Mouse (Mus musculus) CH12.LX (cell line): ENCODE results near the gene Nlgn1. TPM values are rescaled to one million over a fixed set of nuclear protein-coding genes. Genes with fewer than 3 reads are reported as not detected.

ENCODE experiments used
- DNase-seq: peaks from one replicate; pipeline ENCODE4 v3.0.0-alpha.2; 2013; ENCODE audit errors: extremely low read depth
- H3K27ac ChIP-seq: 2 replicates; pipeline ENCODE4 v1.5.1; 2012; ENCODE audit warnings: low read depth, mild to moderate bottlenecking, control low read depth, moderate library complexity; ENCODE audit not compliant: insufficient read depth
- H3K27me3 ChIP-seq: replicated peaks from 2 replicates; pipeline ENCODE3; 2012; ENCODE audit warnings: inconsistent platforms
- H3K36me3 ChIP-seq, 2 experiments: replicated peaks in 1 of 2; 2 replicates each; pipeline versions ENCODE3 to v1.6.1; 2012; ENCODE audit warnings: inconsistent platforms in 1 of 2, low read length in 1 of 2, mild to moderate bottlenecking in 1 of 2, mixed read lengths in 1 of 2, moderate library complexity in 1 of 2; ENCODE audit not compliant: control insufficient read depth in 1 of 2, insufficient read depth in 1 of 2
- H3K4me1 ChIP-seq, 2 experiments: 2 replicates each; pipeline ENCODE4 v1.6.1; 2012; ENCODE audit warnings: inconsistent platforms in 1 of 2, moderate library complexity in 1 of 2; ENCODE audit not compliant: insufficient read depth in 2 of 2, control insufficient read depth in 1 of 2
- H3K4me2 ChIP-seq: 2 replicates; pipeline ENCODE4 v1.6.1; 2012; ENCODE audit warnings: low read depth, mild to moderate bottlenecking, control low read depth; ENCODE audit not compliant: poor library complexity, insufficient read depth, severe bottlenecking
- H3K4me3 ChIP-seq, 3 experiments: fragments of 150-350 bp in 1 of 3; sonication (generic) in 1 of 3; replicated peaks in 1 of 3; 2 replicates each; pipeline versions ENCODE3 to v1.5.1; 2011 to 2012; ENCODE audit warnings: low read depth in 2 of 3, low read length in 2 of 3, mild to moderate bottlenecking in 2 of 3, moderate library complexity in 2 of 3, control low read depth in 1 of 3, improper control_type of control experiment in 1 of 3, inconsistent platforms in 1 of 3, mixed read lengths in 1 of 3; ENCODE audit not compliant: poor library complexity in 1 of 3
- H3K79me2 ChIP-seq: replicated peaks from 2 replicates; pipeline ENCODE4 v1.6.1; 2012; ENCODE audit warnings: mild to moderate bottlenecking, moderate library complexity; ENCODE audit not compliant: control insufficient read depth, poor library complexity, insufficient read depth, severe bottlenecking; ENCODE audit errors: extremely low read depth
- H3K9ac ChIP-seq: 2 replicates; pipeline ENCODE4 v1.6.1; 2012; ENCODE audit warnings: low read depth, mild to moderate bottlenecking, control low read depth, moderate library complexity; ENCODE audit not compliant: insufficient read depth
- H3K9me3 ChIP-seq: replicated peaks from 2 replicates; pipeline ENCODE3; 2012; ENCODE audit warnings: low read length, inconsistent platforms, mixed read lengths
- BHLHE40 ChIP-seq: IDR thresholded peaks from 2 replicates; pipeline ENCODE4 v1.6.1; 2011; ENCODE audit warnings: mild to moderate bottlenecking, low read depth, low read length, improper control_type of control experiment
- CHD1 ChIP-seq: IDR thresholded peaks from 2 replicates; pipeline ENCODE4 v1.6.1; 2012; ENCODE audit warnings: low read depth, low read length, improper control_type of control experiment, inconsistent platforms
- CTCF ChIP-seq, 2 experiments: IDR thresholded peaks in 1 of 2; conservative IDR thresholded peaks in 1 of 2; 2 replicates each; pipeline ENCODE4 v1.5.1; 2011 to 2012; ENCODE audit warnings: low read depth in 2 of 2, low read length in 2 of 2, improper control_type of control experiment in 1 of 2, inconsistent platforms in 1 of 2, mild to moderate bottlenecking in 1 of 2, moderate library complexity in 1 of 2
- E2F4 ChIP-seq: IDR thresholded peaks from 2 replicates; pipeline ENCODE4 v1.6.1; 2011; ENCODE audit warnings: low read depth, low read length, improper control_type of control experiment; ENCODE audit not compliant: insufficient replicate concordance
- ELF1 ChIP-seq: IDR thresholded peaks from 2 replicates; pipeline ENCODE4 v1.6.1; 2014; ENCODE audit warnings: low read depth, mild to moderate bottlenecking, inconsistent platforms, low read length, improper control_type of control experiment
- EP300 ChIP-seq: IDR thresholded peaks from 2 replicates; pipeline ENCODE4 v1.6.1; 2011; ENCODE audit warnings: low read length, improper control_type of control experiment
- IRF4 ChIP-seq: IDR thresholded peaks from 2 replicates; pipeline ENCODE4 v1.6.1; 2014; ENCODE audit warnings: low read depth, mild to moderate bottlenecking, inconsistent platforms, low read length, improper control_type of control experiment
- JUN ChIP-seq: IDR thresholded peaks from 2 replicates; pipeline ENCODE4 v1.6.1; 2011; ENCODE audit warnings: low read depth, mild to moderate bottlenecking, low read length, improper control_type of control experiment, moderate library complexity; ENCODE audit not compliant: insufficient read depth
- JUND ChIP-seq: conservative IDR thresholded peaks from 2 replicates; pipeline ENCODE4 v1.6.1; 2011; ENCODE audit warnings: low read depth, low read length, improper control_type of control experiment
- KAT2A ChIP-seq: IDR thresholded peaks from 2 replicates; pipeline ENCODE4 v1.6.1; 2012; ENCODE audit warnings: low read length, improper control_type of control experiment, inconsistent platforms; ENCODE audit not compliant: insufficient replicate concordance
- MAX ChIP-seq: IDR thresholded peaks from 2 replicates; pipeline ENCODE4 v1.6.1; 2011; ENCODE audit warnings: low read length, improper control_type of control experiment
- MAZ ChIP-seq: IDR thresholded peaks from 2 replicates; pipeline ENCODE4 v1.6.1; 2012; ENCODE audit warnings: low read depth, mild to moderate bottlenecking, inconsistent platforms, low read length, improper control_type of control experiment, moderate library complexity
- MXI1 ChIP-seq: IDR thresholded peaks from 2 replicates; pipeline ENCODE4 v1.6.1; 2011; ENCODE audit warnings: mild to moderate bottlenecking, low read depth, low read length, improper control_type of control experiment
- NELFE ChIP-seq: IDR thresholded peaks from 2 replicates; pipeline ENCODE4 v1.6.1; 2011; ENCODE audit warnings: low read depth, low read length, improper control_type of control experiment
- NRF1 ChIP-seq: IDR thresholded peaks from 2 replicates; pipeline ENCODE4 v1.6.1; 2014; ENCODE audit warnings: low read depth, mild to moderate bottlenecking, inconsistent platforms, low read length, improper control_type of control experiment, moderate library complexity
- POLR2AphosphoS2 ChIP-seq: IDR thresholded peaks from 2 replicates; pipeline ENCODE4 v1.6.1; 2011; ENCODE audit warnings: low read depth, low read length, improper control_type of control experiment
- RAD21 ChIP-seq: IDR thresholded peaks from 2 replicates; pipeline ENCODE4 v1.6.1; 2011; ENCODE audit warnings: low read depth, mild to moderate bottlenecking, low read length, improper control_type of control experiment, moderate library complexity
- RCOR1 ChIP-seq: conservative IDR thresholded peaks from 2 replicates; pipeline ENCODE4 v1.6.1; 2012; ENCODE audit warnings: low read depth, mild to moderate bottlenecking, inconsistent platforms, low read length, improper control_type of control experiment
- SIN3A ChIP-seq: IDR thresholded peaks from 2 replicates; pipeline ENCODE4 v1.6.1; 2012; ENCODE audit warnings: low read length, improper control_type of control experiment, inconsistent platforms
- TBP ChIP-seq: conservative IDR thresholded peaks from 2 replicates; pipeline ENCODE4 v1.6.1; 2011; ENCODE audit warnings: low read depth, low read length, improper control_type of control experiment
- TCF12 ChIP-seq: IDR thresholded peaks from 2 replicates; pipeline ENCODE4 v1.6.1; 2014; ENCODE audit warnings: low read depth, mild to moderate bottlenecking, inconsistent platforms, low read length, improper control_type of control experiment
- UBTF ChIP-seq: IDR thresholded peaks from 2 replicates; pipeline ENCODE4 v1.6.1; 2012; ENCODE audit warnings: low read depth, mild to moderate bottlenecking, inconsistent platforms, low read length, improper control_type of control experiment, moderate library complexity
- USF2 ChIP-seq: conservative IDR thresholded peaks from 2 replicates; pipeline ENCODE4 v1.6.1; 2011; ENCODE audit warnings: low read depth, low read length, improper control_type of control experiment
- ZC3H11A ChIP-seq: IDR thresholded peaks from 2 replicates; pipeline ENCODE4 v1.6.1; 2012; ENCODE audit warnings: low read depth, mild to moderate bottlenecking, inconsistent platforms, low read length, improper control_type of control experiment
- ZKSCAN1 ChIP-seq: IDR thresholded peaks from 2 replicates; pipeline ENCODE4 v1.6.1; 2012; ENCODE audit warnings: low read depth, inconsistent platforms, low read length, improper control_type of control experiment, borderline replicate concordance
- ZMIZ1 ChIP-seq: IDR thresholded peaks from 2 replicates; pipeline ENCODE4 v1.6.1; 2012; ENCODE audit warnings: low read depth, mild to moderate bottlenecking, inconsistent platforms, low read length, improper control_type of control experiment
- dilution Hi-C: fragments of 300-500 bp; cut with MboI; formaldehyde crosslinking; loops from 2 replicates; pipeline ENCODE4 v1.14.3; 2020; ENCODE audit warnings: low sequenced_read_pairs; ENCODE audit not compliant: extremely low pct_unique_long_range_greater_than_20kb, extremely low pct_ligation_motif_present
- in situ Hi-C: fragments of 300-500 bp; cut with MboI; formaldehyde crosslinking; loops from 3 replicates; pipeline ENCODE4 v1.14.3; 2019; ENCODE audit warnings: low sequenced_read_pairs, low pct_ligation_motif_present, low pct_unique_long_range_greater_than_20kb, mixed read lengths
- polyA plus RNA-seq: library from polyadenylated mRNA; unstranded; fragments of >175 nt; gene quantifications from 2 replicates; pipeline ENCODE4 v1.2.1, GENCODE M21; 2012; ENCODE audit warnings: low read depth; ENCODE audit not compliant: insufficient read length
- total RNA-seq, 2 experiments: library from RNA; depleted of rRNA; stranded (reverse); fragments of 300-350 nt in 1 of 2; fragments of >200 nt in 1 of 2; gene quantifications; 2 replicates each; pipeline ENCODE4 v1.2.3; 2012 to 2014

The Nlgn1 gene
- total and polyA plus RNA-seq, 3 experiments, result not detected

- no peak for TF ChIP-seq POLR2AphosphoS2
- TF ChIP-seq JUND, result no peak
- TF ChIP-seq RCOR1, result no peak
- no peak for TF ChIP-seq IRF4
- TF ChIP-seq ZC3H11A, result no peak
- TF ChIP-seq CTCF (conservative IDR thresholded peaks at IDR 0.05 in 1 of 2, IDR thresholded peaks at IDR 0.05 in 1 of 2; ENCODE audit: low read depth in 2 of 2, low read length in 2 of 2), result no peak
- no peak for TF ChIP-seq ZKSCAN1
- no peak for TF ChIP-seq CHD1
- TF ChIP-seq MAZ, result no peak
- TF ChIP-seq ZMIZ1, result no peak
- no peak for TF ChIP-seq TBP
- no peak for TF ChIP-seq TCF12
Measured at GRCm38 (mm10) chr3:25967546-25967945, 364.7 kb downstream of the Nlgn1 start.

GRCm38 (mm10) chr3:25964237-25964636 lies 368.0 kb downstream of the Nlgn1 start:
- dilution Hi-C loops (no loop called here), in situ Hi-C loops (no loop called here)
- Histone ChIP-seq H3K9ac (no peak overlapping the region), H3K27ac (no peak overlapping the region), H3K4me1 (no peaks in the 10 kb centered on the region), H3K4me2 (no peak overlapping the region), H3K79me2 (no peaks in the 10 kb centered on the region), H3K9me3 (peaks cover 21% of the 10 kb centered on the region), H3K27me3 (no peaks in the 10 kb centered on the region), H3K4me3 (no peak overlapping the region), H3K36me3 (no peaks in the 10 kb centered on the region)
- DNase-seq, result no peak
- no peak for TF ChIP-seq MAZ
- no peak for TF ChIP-seq BHLHE40
- TF ChIP-seq MAX, result no peak
- no peak for TF ChIP-seq USF2
- no peak for TF ChIP-seq E2F4
- TF ChIP-seq KAT2A, result no peak
- no peak for TF ChIP-seq CHD1
- TF ChIP-seq TCF12, result no peak
- no peak for TF ChIP-seq JUN
- TF ChIP-seq ZMIZ1, result no peak
- TF ChIP-seq NELFE, result no peak
- TF ChIP-seq RAD21, result no peak
- TF ChIP-seq ELF1, result no peak
- TF ChIP-seq SIN3A, result no peak
- no peak for TF ChIP-seq NRF1
- no peak for TF ChIP-seq MXI1
- no peak for TF ChIP-seq UBTF
- no peak for TF ChIP-seq ZKSCAN1
- no peak for TF ChIP-seq EP300

More at GRCm38 (mm10) chr3:25967546-25967945, 364.7 kb downstream of the Nlgn1 start:
- Histone ChIP-seq H3K27me3 (no peaks in the 10 kb centered on the region), H3K27ac (no peak overlapping the region), H3K9me3 (peaks cover 14% of the 10 kb centered on the region), H3K9ac (no peak overlapping the region), H3K36me3 (no peaks in the 10 kb centered on the region), H3K4me3 (no peak overlapping the region), H3K4me2 (no peak overlapping the region), H3K4me1 (no peaks in the 10 kb centered on the region), H3K79me2 (no peaks in the 10 kb centered on the region)
- no peak for DNase-seq
- in situ Hi-C loops (no loop called here), dilution Hi-C loops (no loop called here)
